Mouse (Mus musculus): ENCODE results near the gene Ppp1r3f.

The Ppp1r3f gene

GRCm38 (mm10) chrX:7553474-7553873, 20.6 kb downstream of the Ppp1r3f start:
- DNase-seq (ENCODE audit: extremely low spot score): no peak

DNA sequence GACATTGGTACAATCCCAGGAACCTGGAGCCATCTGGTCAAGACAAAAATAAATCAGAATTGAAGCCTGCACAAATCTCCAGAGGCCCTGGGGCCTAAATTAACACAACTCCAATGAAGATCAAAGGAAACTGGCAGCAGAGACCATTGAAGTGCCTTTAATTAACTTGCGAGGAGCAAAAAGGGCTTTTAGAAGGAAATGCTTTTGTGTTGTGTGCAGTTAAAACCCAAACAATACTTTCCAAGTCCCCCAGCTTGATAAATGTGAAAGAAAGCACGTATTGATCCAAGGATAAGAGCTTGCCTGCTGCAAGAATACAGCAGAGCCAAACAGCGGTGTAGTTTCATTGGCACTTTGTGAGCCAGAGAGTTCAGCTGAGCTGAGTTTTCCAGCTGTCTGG, 49.1 kb downstream of the Ppp1r3f start:
- DNase-seq (ENCODE audit: extremely low spot score): peak; percentile 3
